Comparison of ENCODE assay signal across 10 mouse cellular contexts in the genomic region with DNA sequence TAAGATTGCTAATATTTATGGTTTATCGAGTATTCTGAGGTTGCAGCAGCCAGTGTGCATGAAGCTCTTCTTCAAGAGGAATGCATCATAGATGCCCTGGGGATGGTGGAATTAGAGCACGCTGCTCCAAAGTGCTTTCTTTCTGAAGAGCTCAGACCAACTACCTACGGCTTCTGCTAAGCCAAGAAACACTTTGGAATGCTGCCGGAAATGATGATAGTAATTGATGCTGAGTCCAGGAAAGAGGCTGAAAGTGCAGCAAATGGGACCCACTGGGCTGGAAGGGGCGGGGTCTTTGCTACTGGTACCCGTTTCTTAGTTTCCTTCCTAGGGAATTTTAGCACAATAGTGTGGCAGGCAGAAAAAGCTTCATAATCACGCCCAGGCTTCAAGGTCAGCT.
DNase-seq lines count a peak whose midpoint lies in the region; ATAC-seq and TF ChIP-seq lines count a peak whose summit lies in the region.
"Had no signal": no experiment of that assay in that cellular context is flagged by ENCODE, and none has a peak within 500 bp of the region (broad histone marks: within the 10 kb centered on the region; RNA-seq: fewer than 3 reads in every experiment).

No protein-coding gene starts in this region.

- H3K27ac ChIP-seq in lung, postnatal 0 days (ENCODE audit: low read length) = no peak overlapping the region
- peak overlapping the region; percentile 68 for H3K27ac ChIP-seq in forebrain, embryonic 15.5 days (replicated peaks)
- peak overlapping the region; percentile 64; the same call in 1 of the 2 replicates for H3K27ac ChIP-seq in kidney, embryonic 15.5 days

- peaks cover 5% of the 10 kb centered on the region; the same call in 1 of the 2 replicates for H3K4me1 ChIP-seq in lung, postnatal 0 days (ENCODE audit: insufficient read depth, low read depth, low read length)
- peaks cover 55% of the 10 kb centered on the region for H3K4me1 ChIP-seq in forebrain, embryonic 15.5 days
- peaks cover 28% of the 10 kb centered on the region for H3K4me1 ChIP-seq in kidney, embryonic 15.5 days

- H3K9ac ChIP-seq in lung, postnatal 0 days (replicated peaks; ENCODE audit: low read depth) = no peak overlapping the region
- H3K9ac ChIP-seq in forebrain, embryonic 15.5 days (replicated peaks) = no peak overlapping the region
- no peak overlapping the region for H3K9ac ChIP-seq in kidney, embryonic 15.5 days

- no peak for TF ChIP-seq CTCF in lung, postnatal 0 days (IDR thresholded peaks at IDR 0.05)

- H3K27me3 ChIP-seq in lung, postnatal 0 days (replicated peaks; ENCODE audit: insufficient read depth, low read length) = no peaks in the 10 kb centered on the region
- no peaks in the 10 kb centered on the region for H3K27me3 ChIP-seq in forebrain, embryonic 15.5 days
- H3K27me3 ChIP-seq in kidney, embryonic 15.5 days = no peaks in the 10 kb centered on the region

- DNase-seq in lung, postnatal 36 days = peak; percentile 26
- DNase-seq in lung, postnatal 0 days (ENCODE audit: low spot score) = no peak
- peak; percentile 48 for DNase-seq in retina, postnatal 1 day
- DNase-seq in layer of hippocampus, postnatal 10 days (ENCODE audit: low spot score in 2 of 2) = no peak
- DNase-seq in frontal cortex, adult 2 months (ENCODE audit: extremely low spot score in 1 of 2, low spot score in 1 of 2) = no peak
- DNase-seq: cerebellum, adult 11 months; gastrocnemius, postnatal 25 days; thymus, postnatal 14 days had no signal

- TF ChIP-seq EP300 in lung, postnatal 0 days (IDR thresholded peaks at IDR 0.05) = no peak

- H3K4me3 ChIP-seq in lung, postnatal 0 days (ENCODE audit: low read depth, low read length) = no peak overlapping the region
- no peak overlapping the region for H3K4me3 ChIP-seq in forebrain, embryonic 15.5 days
- H3K4me3 ChIP-seq in kidney, embryonic 15.5 days (replicated peaks) = no peak overlapping the region

- 64% methylated on average over 7 of the region's 7 CpGs for WGBS in lung, postnatal 0 days
- 62% methylated on average over 7 of the region's 7 CpGs for WGBS in forebrain, embryonic 15.5 days
- WGBS in kidney, embryonic 15.5 days = 71% methylated on average over 7 of the region's 7 CpGs

- H3K36me3 ChIP-seq in lung, postnatal 0 days (ENCODE audit: insufficient read depth, low read length) = no peaks in the 10 kb centered on the region
- no peaks in the 10 kb centered on the region for H3K36me3 ChIP-seq in forebrain, embryonic 15.5 days
- peaks cover 14% of the 10 kb centered on the region for H3K36me3 ChIP-seq in kidney, embryonic 15.5 days

- no peak for ATAC-seq in lung, postnatal 0 days
- ATAC-seq in forebrain, embryonic 15.5 days (replicated peaks) = no peak
- ATAC-seq in kidney, embryonic 15.5 days (replicated peaks; ENCODE audit: low FRiP score) = no peak

- no peak overlapping the region for H3K4me2 ChIP-seq in lung, postnatal 0 days (replicated peaks; ENCODE audit: low read depth, low read length)
- H3K4me2 ChIP-seq in forebrain, embryonic 15.5 days (replicated peaks) = no peak overlapping the region
- H3K4me2 ChIP-seq in kidney, embryonic 15.5 days = no peak overlapping the region

- H3K9me3 ChIP-seq in lung, postnatal 0 days (ENCODE audit: low read length) = no peaks in the 10 kb centered on the region
- H3K9me3 ChIP-seq in forebrain, embryonic 15.5 days = no peaks in the 10 kb centered on the region
- no peaks in the 10 kb centered on the region for H3K9me3 ChIP-seq in kidney, embryonic 15.5 days (replicated peaks)

Comparison
In these comparisons a context has a peak if more than half of its experiments do, and no peak if none do; other contexts are left out.
1. DNase-seq: peak in lung, postnatal 36 days (single experiment) and retina, postnatal 1 day (single experiment); none in lung, postnatal 0 days (single experiment), layer of hippocampus, postnatal 10 days (0 of 2) and frontal cortex, adult 2 months (0 of 2).